Mouse (Mus musculus) gastrocnemius, postnatal 4 days (tissue): ENCODE results near the gene Slc35f6. TPM values are rescaled to one million over a fixed set of nuclear protein-coding genes. Genes with fewer than 3 reads are reported as not detected.

Experiments
- DNase-seq, 2 experiments: peaks; one replicate each; pipeline ENCODE4 v3.0.0; 2021 to 2022; ENCODE audit warnings: low spot score in 2 of 2, mixed read lengths in 2 of 2
- long read RNA-seq, 2 experiments: library from polyadenylated mRNA; stranded (forward); transcript quantifications; one replicate each; pipeline ENCODE4 v2.0.0; 2021
- total RNA-seq, 2 experiments: library from RNA; stranded (reverse); gene quantifications; 2 replicates each; pipeline ENCODE4 v1.2.3; 2021

Gene Slc35f6
- 10 to 100 TPM; 15.6 to 15.9 TPM for total RNA-seq
- long read RNA-seq, experiment 1, transcript Slc35f6-201 (6 exons, 3,088 nt): major isoform, 24 of 31 reads
- long read RNA-seq, experiment 1, partial matches to known transcripts: 1 of 31 reads
- long read RNA-seq, experiment 1, other reads (novel, unspliced or antisense): 6 of 31 reads
- long read RNA-seq, experiment 2, transcript Slc35f6-201 (6 exons, 3,088 nt): major isoform, 19 of 25 reads
- long read RNA-seq, experiment 2, partial matches to known transcripts: 4 of 25 reads
- long read RNA-seq, experiment 2, other reads (novel, unspliced or antisense): 2 of 25 reads

GRCm38 (mm10) chr5:30647815-30648560 is at the start of gene Slc35f6:
Slc35f6 (plus strand) TSS chr5:30647933.
- DNase-seq: peak; percentile 91 to 94

DNA sequence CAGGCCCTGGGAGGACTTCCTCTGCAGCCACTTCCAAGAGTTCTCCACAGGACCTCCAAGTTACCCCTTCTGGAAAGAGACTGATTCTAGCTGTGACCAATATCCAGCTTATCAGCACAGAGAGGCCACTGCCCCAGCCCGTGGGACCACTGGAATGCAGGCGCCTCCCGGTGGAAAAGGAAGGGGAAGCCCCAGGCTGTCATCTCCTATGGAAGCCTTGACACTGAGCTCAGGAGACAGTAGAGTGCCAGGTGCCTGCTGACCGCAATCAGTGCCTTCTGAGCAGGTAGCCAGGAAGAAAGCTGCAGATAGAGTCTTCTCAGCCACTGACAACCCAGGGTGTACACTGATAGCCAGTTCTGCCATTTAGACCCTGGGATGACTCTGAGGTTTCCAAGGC is 46.3 kb upstream of the Slc35f6 start:
- DNase-seq: no peak

DNA sequence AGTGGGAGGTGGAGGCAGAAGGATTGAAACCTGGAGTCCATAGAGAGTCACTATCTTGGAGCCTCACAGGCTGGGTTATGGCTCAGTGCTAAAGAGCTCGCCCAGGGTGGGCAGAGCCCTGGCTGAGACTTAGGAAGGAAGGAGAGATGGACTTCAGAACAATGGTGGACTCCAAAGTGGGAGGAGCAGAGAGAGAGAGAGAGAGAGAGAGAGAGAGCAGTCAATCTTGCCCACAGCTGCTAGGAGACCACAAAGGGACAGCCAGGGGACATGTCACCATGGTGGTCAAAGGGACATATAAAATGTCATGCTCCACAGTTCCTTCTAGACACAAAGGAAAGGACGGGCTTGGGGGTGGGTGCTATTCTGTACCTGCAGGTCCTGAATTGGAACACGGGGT is 44.5 kb upstream of the Slc35f6 start:
- DNase-seq: no peak

DNA sequence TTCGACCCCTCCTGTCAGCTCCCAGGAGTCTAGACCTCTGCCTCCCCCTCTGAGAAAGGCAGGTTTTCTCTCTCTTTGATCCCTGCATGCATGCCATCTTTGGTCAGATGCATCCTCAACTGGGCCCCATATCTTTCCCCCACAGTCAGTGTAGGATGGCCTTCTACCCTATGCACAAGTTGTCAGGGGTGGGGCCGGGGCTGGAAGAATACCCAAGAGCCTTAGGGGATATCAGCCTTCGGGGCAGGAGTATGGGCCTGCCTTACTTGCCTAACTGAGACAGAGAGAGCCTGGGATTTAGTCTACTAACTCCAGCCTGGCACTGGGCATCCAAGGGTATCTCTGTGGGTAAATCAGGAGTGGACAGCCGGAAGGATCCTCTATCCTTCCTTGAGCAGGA is 43.8 kb upstream of the Slc35f6 start:
- DNase-seq: no peak

DNA sequence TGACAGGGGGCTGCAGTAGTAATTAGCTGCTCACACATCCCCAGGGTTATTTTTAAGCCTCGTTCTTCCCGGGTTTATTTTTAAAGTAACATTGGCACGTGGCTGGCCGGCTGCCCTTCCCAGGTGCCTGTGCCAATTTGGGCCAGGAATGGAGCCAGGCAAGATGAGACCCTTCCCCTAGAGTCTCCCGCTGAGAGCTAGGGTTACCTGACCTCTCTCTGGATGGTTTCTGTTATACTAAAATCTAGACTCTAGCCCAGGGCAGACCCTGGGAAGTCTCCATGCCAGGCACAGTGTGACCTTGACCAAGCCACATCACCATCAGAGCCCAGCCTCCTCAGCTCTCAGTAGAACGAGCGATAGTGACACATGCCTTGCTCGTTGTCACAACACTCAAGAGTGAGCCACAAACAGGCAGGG is 43.0 kb upstream of the Slc35f6 start:
- no peak for DNase-seq

DNA sequence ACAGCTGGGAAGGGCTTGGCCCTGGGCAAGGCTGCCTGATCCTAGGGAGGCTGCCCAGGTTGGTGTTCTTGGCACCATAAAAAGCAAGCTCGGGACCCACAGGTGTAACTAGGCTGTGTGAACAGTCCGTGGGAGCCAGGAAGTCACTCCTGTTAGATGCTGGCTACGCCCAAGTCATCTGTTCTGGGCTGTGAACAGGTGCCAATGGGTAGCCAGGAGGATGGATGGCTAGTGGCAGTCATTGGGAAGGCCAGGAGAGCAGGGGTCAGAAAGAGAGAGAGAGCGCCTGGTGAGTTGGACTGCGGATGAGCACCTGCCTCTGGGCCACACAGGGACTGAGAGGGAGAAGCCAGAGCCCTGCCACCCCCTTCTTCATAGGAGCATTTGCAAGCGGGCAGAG is 42.1 kb upstream of the Slc35f6 start:
- no peak for DNase-seq

- DNase-seq: peak in 1 of 2 experiments; percentile 41
These were observed 41.2 kb upstream of the Slc35f6 start for GRCm38 (mm10) chr5:30606424-30607073.

- DNase-seq: no peak
These were observed 38.6 kb upstream of the Slc35f6 start for GRCm38 (mm10) chr5:30609094-30609493.

GRCm38 (mm10) chr5:30609918-30610645 is 37.7 kb upstream of the Slc35f6 start:
- DNase-seq: no peak

DNA sequence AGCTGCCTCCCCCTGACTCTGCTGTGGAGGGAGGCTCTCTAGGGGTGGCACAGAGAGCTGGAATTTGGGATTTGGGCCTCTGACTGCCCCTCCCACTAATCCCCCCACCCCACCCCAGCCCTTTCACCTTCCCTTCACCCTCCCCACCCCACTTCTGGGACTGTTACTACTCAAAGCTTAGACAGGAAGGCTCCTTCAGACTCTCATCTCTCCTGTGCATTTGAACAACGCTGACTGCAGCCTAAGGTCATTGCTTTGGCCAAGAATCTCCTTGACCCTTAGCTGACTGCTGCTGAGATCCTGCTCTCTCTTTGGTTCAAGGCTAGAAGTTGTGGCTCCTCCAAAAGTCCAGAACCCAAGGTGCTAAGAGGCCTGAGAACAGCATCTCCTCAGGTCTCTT is 36.6 kb upstream of the Slc35f6 start:
- DNase-seq: no peak

GRCm38 (mm10) chr5:30611689-30612088 is 36.0 kb upstream of the Slc35f6 start:
- DNase-seq: no peak

GRCm38 (mm10) chr5:30612575-30612974 is 35.2 kb upstream of the Slc35f6 start:
- DNase-seq: no peak

- DNase-seq: no peak
These were observed 34.5 kb upstream of the Slc35f6 start for GRCm38 (mm10) chr5:30613242-30613641.

DNA sequence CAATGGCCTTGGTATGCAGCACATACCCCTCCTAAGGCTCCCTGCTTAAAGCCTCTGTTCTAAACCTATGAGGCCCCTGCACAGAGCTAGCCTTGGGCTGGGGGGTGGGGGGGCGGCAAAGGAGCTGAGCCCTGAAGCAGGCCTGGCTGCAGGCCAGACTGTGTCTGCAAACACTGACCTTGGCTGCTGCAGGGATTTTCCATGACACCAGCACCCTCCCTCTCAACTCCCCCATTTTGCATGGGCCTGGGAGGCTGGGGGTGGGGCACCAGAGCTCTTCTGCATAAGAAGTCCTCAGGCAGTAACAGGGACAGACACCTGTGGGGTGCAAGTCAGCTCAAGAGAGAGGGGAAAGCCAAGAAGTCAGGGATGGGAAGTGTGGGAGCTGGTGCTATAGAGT is 33.5 kb upstream of the Slc35f6 start:
- no peak for DNase-seq

GRCm38 (mm10) chr5:30615416-30615815 is 32.3 kb upstream of the Slc35f6 start:
- no peak for DNase-seq

- DNase-seq: no peak
These were observed 31.9 kb upstream of the Slc35f6 start for GRCm38 (mm10) chr5:30615819-30616218.

DNA sequence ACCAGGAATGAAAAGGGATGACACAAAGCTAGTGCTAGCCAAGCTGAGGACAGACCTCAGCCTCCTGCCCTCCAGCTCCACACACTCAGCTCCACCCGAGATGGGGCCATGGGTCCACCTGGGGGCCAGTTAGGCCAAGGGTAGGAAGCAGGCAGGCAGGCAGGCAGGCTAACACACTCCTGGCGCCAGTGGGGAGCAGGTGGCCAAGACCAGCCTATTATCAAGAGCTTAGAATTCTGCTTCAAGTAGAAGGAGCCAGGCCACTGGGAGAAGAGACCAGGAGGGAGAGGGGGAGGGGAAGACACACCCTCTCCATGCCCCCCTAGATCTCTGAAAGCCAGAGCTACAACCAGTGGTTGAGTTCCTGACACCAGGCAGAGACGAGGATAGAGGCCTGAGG is 31.1 kb upstream of the Slc35f6 start:
- DNase-seq: no peak

GRCm38 (mm10) chr5:30617357-30617756 is 30.4 kb upstream of the Slc35f6 start:
- DNase-seq: no peak

GRCm38 (mm10) chr5:30617851-30618250 is 29.9 kb upstream of the Slc35f6 start:
- no peak for DNase-seq

DNA sequence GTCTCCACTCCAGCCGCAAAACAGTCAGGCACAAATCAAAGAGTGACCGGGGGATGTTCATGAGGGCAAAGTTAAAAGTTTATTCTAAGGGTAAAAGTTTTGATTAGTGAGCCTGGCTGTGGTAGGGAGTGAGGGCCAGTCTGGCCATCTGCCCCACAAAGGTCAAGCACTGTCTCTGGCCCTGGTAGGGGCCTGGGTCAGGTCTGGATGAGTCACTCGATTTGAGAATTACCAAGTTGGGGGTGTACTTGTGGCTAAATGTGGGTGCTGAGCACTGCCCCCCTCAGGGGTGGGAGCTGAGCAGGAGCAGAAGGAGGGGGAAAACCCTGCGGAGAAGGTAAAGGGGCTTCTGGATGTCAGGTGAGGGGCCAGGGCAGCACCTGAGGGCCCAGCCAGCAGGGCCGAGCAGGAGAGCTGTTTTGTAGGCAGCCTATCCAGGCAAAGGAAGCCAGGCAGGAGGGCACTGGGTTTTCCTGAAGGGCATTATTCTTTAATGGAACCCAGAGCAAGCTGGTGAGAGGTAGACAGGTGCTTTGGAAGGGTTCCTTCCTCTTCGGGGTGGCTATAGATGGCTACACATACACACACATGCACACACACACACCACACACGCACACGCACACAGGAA is 29.2 kb upstream of the Slc35f6 start:
- DNase-seq: no peak

DNA sequence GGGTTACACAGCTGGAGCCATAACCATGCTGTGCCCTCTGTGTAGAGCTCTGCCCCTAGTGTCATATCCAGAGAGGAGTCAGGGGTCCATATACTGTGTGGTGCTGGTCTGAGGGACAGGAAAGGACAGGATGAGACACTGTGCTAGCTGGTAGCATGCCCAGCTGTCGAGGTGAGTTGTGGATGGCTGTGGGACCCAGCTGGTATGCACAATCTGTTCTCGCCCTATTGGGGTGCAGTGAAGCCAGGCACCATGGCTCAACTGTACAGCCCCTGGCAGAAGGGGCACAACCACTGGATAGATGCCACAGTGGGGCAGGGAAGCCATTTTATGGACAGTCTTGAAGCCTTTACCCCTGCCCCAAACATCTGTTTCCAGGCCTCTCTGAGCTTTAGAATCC is 28.5 kb upstream of the Slc35f6 start:
- no peak for DNase-seq
